Mouse (Mus musculus): ENCODE data around the gene Uchl1.

DNA sequence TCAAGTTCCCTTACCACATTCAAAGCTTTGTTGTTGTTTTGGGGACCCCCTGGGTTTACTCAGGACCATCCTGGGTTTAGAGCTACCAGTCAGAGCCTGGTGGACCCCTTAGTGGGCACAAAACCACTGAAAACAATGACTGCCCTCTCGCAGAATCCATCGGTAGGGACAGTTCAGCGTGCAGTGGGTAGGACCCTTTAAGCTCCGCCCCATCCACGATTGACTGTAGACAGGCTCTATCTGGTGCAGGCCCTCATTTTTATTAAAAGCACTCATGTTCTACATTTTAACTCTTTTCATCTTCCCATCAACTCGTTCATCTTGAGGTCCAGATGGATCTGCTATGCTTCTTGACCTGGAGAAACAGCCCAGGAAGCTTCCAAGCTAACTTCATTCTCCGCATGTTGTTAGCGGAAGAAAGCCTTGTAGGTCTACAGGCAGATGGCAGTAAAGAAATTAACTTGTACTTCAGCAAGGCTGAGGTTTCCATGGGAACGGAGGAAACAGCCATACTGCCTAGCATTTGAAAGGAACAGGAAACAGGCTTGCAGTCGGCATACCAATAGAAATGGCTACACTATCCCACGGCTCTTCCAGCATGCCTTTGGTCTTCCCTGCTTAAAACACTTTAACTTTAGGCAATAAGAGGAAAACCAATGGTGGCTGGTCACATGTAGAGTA, 54.9 kb downstream of the Uchl1 start:
- TF ChIP-seq POLR2A (IDR thresholded peaks at IDR 0.05; ENCODE audit: insufficient read depth, low read depth, low read length) (no peak), EP300 (IDR thresholded peaks at IDR 0.05; ENCODE audit: insufficient read depth, low read depth, low read length) (no peak), CTCF (IDR thresholded peaks at IDR 0.05) (peak; percentile 52)
